Mouse (Mus musculus): ENCODE measurements around the gene Abcf1.
"Not testable (repeated sequence)": the region's sequence is repeated elsewhere in the genome, so short reads cannot be mapped to it uniquely, and the experiment has no call there.

The Abcf1 gene

GRCm38 (mm10) chr17:35978811-35979400 is 9.3 kb upstream of the Abcf1 start:
- peak; percentile 72 for DNase-seq

DNA sequence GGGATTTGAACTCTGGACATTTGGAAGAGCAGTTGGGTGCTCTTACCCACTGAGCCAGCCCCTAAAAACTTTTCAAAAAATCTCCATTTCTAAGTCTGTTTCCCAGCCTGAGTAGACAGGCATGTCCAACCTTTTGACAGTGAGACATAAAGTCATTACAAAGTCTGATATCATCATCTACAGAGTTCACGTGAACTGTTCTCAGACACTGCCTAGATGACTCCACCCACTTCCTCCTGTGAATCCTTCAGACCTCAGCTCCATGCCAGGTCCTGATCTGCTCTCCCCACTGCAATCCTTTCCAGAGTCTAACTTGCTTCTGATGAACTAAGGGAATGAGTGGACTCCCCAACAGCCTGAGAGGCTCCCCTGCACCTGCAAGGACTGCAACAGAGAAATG is 2.6 kb upstream of the Abcf1 start:
- no peak for DNase-seq

DNA sequence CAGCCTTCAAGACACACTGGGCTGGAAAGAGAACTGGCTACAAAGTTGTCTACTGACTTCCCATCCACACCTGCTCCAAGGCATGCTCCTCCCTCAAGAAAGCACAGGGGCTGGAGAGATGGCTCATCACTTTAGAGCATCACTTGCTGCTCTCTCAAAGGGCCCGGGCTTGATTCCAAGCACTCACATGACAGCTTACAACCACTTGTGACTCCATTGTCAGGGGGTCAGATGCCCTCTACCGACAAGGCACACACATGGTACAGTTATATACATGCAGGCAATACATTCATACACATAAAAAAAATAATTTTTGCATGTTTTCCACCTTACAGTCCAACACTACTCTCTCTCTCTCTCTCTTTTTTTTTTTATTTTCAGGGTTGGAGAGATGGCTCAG is 1.9 kb downstream of the Abcf1 start:
- DNase-seq = no peak

DNA sequence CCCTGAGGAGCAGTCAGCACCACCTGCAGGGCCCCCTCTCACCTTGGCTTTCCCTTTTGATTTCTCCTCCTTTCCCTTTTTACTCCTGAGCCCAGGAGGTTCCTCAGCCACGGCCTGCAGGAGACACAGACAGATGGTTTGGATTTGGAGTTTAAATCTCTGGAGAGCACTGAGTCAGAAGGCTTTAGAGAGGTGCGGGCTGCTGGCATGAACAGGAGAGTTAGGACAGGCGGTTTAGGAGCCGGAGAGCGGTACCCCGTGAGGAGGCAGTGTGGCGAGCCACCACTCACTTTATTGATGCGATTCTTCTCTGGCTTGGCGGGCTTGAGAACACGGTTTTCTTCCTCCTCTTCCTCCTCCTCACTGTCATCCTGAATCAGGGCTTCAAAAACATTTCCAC is 6.3 kb downstream of the Abcf1 start:
- DNase-seq = no peak

GRCm38 (mm10) chr17:35958533-35959223 is 10.9 kb downstream of the Abcf1 start:
- no peak for DNase-seq

DNA sequence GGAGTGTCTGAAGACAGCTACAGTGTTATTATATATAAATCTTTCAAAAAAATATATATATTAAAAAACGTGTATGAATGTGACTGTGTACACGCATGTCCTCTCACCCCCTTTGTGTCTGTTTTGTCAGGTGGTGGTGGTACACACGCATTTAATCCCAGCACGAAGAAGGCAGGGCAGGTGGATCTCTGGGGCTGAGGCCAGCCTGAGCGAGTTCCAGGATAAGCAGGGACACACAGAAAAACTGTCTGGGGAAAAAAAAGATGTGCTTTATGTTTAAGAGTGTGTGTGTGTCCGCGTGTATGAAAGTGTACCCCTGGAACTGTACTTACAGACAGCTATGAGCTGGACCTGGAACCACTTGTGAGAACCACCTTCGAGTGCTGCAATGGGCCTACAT is 14.9 kb downstream of the Abcf1 start:
- DNase-seq = no peak

DNA sequence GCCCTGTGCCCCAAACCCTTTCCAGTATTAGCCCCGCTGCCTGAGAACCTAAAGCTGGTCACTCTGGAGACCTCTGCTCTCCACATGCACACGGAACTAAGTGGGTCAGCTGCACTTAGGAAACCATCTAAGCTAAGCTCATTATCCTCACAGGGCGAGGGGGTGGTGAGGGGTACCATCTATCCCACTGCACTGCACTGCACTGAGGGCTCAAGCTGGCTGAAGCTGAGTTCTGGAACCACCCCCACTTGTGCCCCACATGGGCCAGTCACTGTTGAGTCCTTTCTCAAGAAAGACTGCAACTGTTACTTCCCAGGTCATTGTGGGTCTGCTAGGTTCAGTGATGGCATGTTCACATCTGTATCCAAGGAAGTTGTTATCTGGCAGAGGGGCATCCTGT is 17.0 kb downstream of the Abcf1 start:
- DNase-seq = not testable (repeated sequence)

- DNase-seq = not testable (repeated sequence)
These were observed 18.6 kb downstream of the Abcf1 start for GRCm38 (mm10) chr17:35950946-35951345.

DNA sequence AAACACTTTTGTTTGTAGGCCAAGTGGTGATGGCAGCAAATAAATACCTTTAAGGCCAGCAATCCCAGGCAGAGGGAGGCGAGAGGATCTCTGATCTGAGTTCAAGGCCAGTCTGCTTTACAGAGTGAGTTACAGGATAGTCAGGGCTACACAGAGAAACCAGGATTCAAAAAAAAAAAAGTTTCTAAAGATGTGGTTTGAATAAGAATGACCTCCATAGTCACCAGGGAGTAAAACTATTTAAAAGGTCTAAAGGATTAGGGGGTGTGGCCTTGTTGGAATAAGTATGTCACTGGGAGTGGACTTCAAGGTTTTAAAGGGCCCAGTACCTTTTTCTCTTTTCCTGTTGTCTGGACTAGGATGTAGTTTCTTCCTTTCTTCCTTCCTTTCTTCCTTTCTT is 29.6 kb downstream of the Abcf1 start:
- DNase-seq = no peak

- DNase-seq = no peak
These were observed 30.5 kb downstream of the Abcf1 start for GRCm38 (mm10) chr17:35939108-35939507.

DNA sequence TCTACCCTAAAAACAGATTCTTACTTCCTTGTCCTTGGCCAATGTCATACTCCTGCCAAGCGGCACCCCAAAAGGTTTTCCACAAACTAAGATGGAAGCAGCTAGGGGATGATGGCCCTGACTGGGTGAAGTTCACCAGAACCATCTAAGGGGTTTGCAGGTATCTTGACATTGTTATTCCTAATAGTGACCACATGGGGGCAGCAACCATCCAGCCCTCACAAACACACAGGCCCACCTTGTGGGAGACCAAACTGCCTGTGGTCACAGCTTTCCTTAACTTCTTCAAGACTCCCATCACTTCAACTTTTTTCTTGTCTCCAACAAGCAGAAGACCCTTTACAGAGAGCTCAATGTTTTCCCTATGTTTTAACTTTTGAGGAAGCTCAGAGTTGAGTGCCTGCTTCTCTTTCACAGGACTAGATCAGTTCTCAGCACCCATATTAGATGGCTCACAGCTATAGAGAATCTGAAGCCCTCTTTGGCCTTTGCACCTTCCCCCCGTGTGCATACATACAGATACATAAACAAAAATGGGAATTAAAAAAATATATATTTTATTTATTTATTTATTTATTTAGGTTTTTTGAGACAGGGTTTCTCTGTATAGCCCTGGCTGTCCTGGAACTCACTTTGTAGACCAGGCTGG is 31.7 kb downstream of the Abcf1 start:
- peak; percentile 67 for DNase-seq

DNA sequence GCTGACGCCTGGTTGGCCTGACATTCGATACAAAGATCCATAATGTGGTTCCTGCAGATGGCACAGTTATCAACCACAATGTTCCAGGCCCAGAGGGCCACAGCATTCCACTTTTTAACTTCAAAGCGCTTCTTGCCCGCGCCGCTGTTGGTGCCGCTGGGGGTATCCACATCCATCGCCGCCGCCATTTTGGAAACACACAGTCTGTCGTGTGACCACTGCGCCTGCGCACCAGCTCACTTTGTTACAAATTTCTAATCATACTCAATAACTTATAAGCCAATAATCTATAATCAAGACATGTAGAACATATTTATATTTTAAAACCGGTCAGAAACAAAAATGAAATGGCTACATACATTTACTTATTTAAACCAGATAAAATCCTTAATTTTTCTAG is 33.8 kb downstream of the Abcf1 start:
- not testable (repeated sequence) for DNase-seq

DNA sequence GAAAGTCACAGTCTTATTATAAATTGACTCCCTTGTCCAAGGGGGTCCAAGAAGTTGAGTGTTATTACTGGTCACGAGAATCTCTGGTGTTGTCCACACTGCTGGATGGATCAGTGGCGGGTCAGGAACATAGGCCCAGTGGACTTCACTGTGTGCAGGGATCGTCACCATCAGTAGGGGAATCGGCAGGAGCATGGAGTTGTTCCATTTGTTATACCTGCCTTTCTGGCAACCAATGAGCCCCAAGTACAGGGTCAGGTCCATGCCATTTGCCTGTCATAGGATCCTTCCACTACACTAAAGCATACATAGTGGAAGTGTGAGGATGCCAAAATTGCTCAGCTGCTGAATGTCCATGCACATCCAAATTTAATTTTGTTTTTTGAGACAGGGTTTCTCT is 37.0 kb downstream of the Abcf1 start:
- no peak for DNase-seq

GRCm38 (mm10) chr17:35930627-35931026 is 38.9 kb downstream of the Abcf1 start:
- no peak for DNase-seq

- no peak for DNase-seq
These were observed 40.0 kb downstream of the Abcf1 start for GRCm38 (mm10) chr17:35929534-35929933.

- no peak for DNase-seq
These were observed 42.1 kb downstream of the Abcf1 start for GRCm38 (mm10) chr17:35927471-35927870.

- DNase-seq = no peak
These were observed 46.3 kb downstream of the Abcf1 start for GRCm38 (mm10) chr17:35923281-35923680.

- no peak for DNase-seq
These were observed 47.0 kb downstream of the Abcf1 start for GRCm38 (mm10) chr17:35922566-35922965.

- DNase-seq = no peak
These were observed 47.9 kb downstream of the Abcf1 start for GRCm38 (mm10) chr17:35921710-35922109.

GRCm38 (mm10) chr17:35920862-35921562 is 48.5 kb downstream of the Abcf1 start:
- DNase-seq = peak; percentile 47

DNA sequence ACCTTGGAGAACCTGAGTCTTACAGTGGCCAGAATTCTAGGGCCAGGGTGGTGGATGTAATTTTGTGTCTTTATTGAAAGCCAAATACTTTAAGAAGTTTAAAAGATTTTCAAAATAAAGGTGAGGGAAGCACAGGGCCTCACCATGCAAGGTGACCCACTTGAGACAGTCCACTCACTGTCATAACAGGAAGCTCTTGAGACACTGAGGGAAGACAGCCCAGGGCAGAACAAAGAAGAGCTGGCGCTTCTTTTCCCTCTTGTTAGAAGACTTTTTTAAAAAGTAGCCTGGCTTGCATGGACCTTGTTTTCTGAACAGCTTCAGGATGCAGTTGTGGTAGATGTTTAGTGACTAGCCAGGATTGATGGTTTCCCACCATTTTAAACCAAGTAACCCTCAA is 49.2 kb downstream of the Abcf1 start:
- DNase-seq = no peak

DNA sequence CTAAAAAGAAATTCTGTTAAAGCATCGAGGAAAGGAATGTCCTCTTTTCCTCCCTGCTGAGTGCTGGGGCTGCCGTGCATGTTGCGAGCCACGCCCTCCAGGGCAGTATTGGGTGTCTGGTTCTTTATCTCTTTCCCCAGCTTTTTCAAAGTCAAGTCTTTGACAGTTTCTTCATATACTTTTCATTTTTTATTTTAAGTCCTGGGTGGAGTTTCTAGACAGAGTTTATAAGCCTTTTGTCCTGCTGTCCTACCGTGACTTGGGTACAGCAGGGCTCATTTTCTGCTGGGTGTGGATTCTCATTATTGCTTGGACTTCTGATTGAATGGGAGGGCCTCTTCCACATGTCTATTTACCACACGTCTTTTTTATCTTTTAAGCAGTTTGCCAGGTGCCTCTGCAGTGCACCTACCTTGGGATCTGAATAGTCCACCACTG is 49.7 kb downstream of the Abcf1 start:
- DNase-seq = no peak

- peak; percentile 98 for DNase-seq
These were observed 50.4 kb downstream of the Abcf1 start for GRCm38 (mm10) chr17:35919060-35919715.
